Comparison of ENCODE assay signal across 18 mouse cellular contexts in the genomic region with DNA sequence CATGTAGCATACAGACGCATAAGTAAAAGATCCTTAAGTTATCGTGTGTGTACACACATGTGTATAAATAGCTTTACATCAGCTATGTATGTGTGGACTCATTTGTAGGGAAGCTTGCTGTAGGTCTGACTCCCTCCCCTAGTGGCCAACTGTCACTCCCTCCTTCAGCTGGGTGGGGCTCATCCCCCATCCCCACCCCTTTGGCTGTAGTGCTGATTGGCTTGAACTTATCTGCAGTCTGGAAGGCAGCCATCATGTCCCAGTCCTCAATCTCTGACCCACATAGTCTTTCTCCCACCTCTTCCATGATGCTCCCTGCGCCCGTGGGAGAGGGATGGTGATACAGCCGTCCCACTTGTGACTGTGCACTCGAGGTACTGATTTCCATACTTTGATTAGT. TPM values are rescaled to one million over a fixed set of nuclear protein-coding genes. Genes with fewer than 3 reads are reported as not detected.
DNase-seq lines count a peak whose midpoint lies in the region; ATAC-seq and TF ChIP-seq lines count a peak whose summit lies in the region.
"Had no signal": no experiment of that assay in that cellular context is flagged by ENCODE, and none has a peak within 500 bp of the region (broad histone marks: within the 10 kb centered on the region; RNA-seq: fewer than 3 reads in every experiment).

No protein-coding gene starts in this region.

- H3K79me2 ChIP-seq in MEL (ENCODE audit: control insufficient read depth, insufficient read depth, low read length, poor library complexity) = peaks cover 12% of the 10 kb centered on the region; the same call in 1 of the 2 replicates

- peak; percentile 36 to 38; a peak in 3 of 4 replicates for TF ChIP-seq EP300 in MEL (IDR thresholded peaks at IDR 0.05; ENCODE audit: low read depth in 1 of 2, low read length in 2 of 2)
- TF ChIP-seq EP300 in heart, postnatal 0 days (IDR thresholded peaks at IDR 0.05; ENCODE audit: low read depth) = peak; percentile 85
- no peak for TF ChIP-seq EP300 in liver, embryonic 14.5 days (IDR thresholded peaks at IDR 0.05; ENCODE audit: low read depth)

- no peak overlapping the region for H3K4me2 ChIP-seq in hindbrain, postnatal 0 days (ENCODE audit: low read depth, low read length)
- H3K4me2 ChIP-seq in hindbrain, embryonic 13.5 days = no peak overlapping the region
- no peak overlapping the region for H3K4me2 ChIP-seq in heart, postnatal 0 days (ENCODE audit: low read depth, low read length)
- no peak overlapping the region for H3K4me2 ChIP-seq in liver, embryonic 14.5 days (ENCODE audit: low read depth)
- no peak overlapping the region for H3K4me2 ChIP-seq in midbrain, embryonic 15.5 days
- H3K4me2 ChIP-seq: embryonic facial prominence, embryonic 13.5 days; forebrain, embryonic 13.5 days; hindbrain, embryonic 14.5 days; lung, embryonic 15.5 days; midbrain, embryonic 11.5 days had no signal

- 89% methylated on average over 6 of the region's 6 CpGs for WGBS in hindbrain, postnatal 0 days
- 94% methylated on average over 6 of the region's 6 CpGs for WGBS in hindbrain, embryonic 13.5 days
- WGBS in heart, postnatal 0 days = 29% methylated on average over 6 of the region's 6 CpGs
- 53% methylated on average over 6 of the region's 6 CpGs for WGBS in liver, embryonic 14.5 days (ENCODE audit: insufficient replicate concordance)
- 90% methylated on average over 6 of the region's 6 CpGs for WGBS in midbrain, embryonic 15.5 days

- H3K27me3 ChIP-seq in hindbrain, postnatal 0 days (ENCODE audit: insufficient read depth, low read length) = no peaks in the 10 kb centered on the region
- H3K27me3 ChIP-seq in hindbrain, embryonic 13.5 days = 0 out of 2 replicates have a peak, but pooled peaks cover 3% of the 10 kb centered on the region
- H3K27me3 ChIP-seq in MEL (ENCODE audit: control insufficient read depth in 1 of 2, insufficient read depth in 2 of 2, low read length in 2 of 2) = no peaks in the 10 kb centered on the region
- no peaks in the 10 kb centered on the region for H3K27me3 ChIP-seq in heart, postnatal 0 days (ENCODE audit: control insufficient read depth, insufficient read depth, low read length)
- no peaks in the 10 kb centered on the region for H3K27me3 ChIP-seq in liver, embryonic 14.5 days (ENCODE audit: control insufficient read depth, insufficient read depth, low read length)
- H3K27me3 ChIP-seq in midbrain, embryonic 15.5 days (replicated peaks) = no peaks in the 10 kb centered on the region
- H3K27me3 ChIP-seq: embryonic facial prominence, embryonic 13.5 days; forebrain, embryonic 13.5 days; lung, embryonic 15.5 days had no signal

- no peak for TF ChIP-seq RAD21 in MEL (IDR thresholded peaks at IDR 0.05; ENCODE audit: low read depth, low read length)

- no peak overlapping the region for H3K9ac ChIP-seq in hindbrain, postnatal 0 days (replicated peaks; ENCODE audit: low read length)
- H3K9ac ChIP-seq in hindbrain, embryonic 13.5 days = no peak overlapping the region
- H3K9ac ChIP-seq in MEL (ENCODE audit: control insufficient read depth, low read depth, low read length, poor library complexity, severe bottlenecking) = no peak overlapping the region
- H3K9ac ChIP-seq in heart, postnatal 0 days (replicated peaks; ENCODE audit: low read depth, low read length) = no peak overlapping the region
- H3K9ac ChIP-seq in liver, embryonic 14.5 days (replicated peaks) = no peak overlapping the region
- no peak overlapping the region for H3K9ac ChIP-seq in midbrain, embryonic 15.5 days
- H3K9ac ChIP-seq: embryonic facial prominence, embryonic 13.5 days; forebrain, embryonic 13.5 days; hindbrain, embryonic 14.5 days; lung, embryonic 15.5 days had no signal

- no peak for DNase-seq in hindbrain, postnatal 0 days (ENCODE audit: low spot score)
- peak; percentile 86 for DNase-seq in MEL (ENCODE audit: low read depth, low spot score)
- DNase-seq in heart, postnatal 0 days (ENCODE audit: low spot score) = peak; percentile 86
- DNase-seq in liver, embryonic 14.5 days (ENCODE audit: low read depth in 3 of 3, low spot score in 3 of 3) = no peak
- DNase-seq in testis, postnatal 14 days (ENCODE audit: low spot score) = no peak
- no peak for DNase-seq in right cerebral cortex, postnatal 25 days
- DNase-seq: adrenal gland, adult 8-10 months; cerebellum, postnatal 36 days; gastrocnemius, postnatal 36 days; spleen, adult 18-20 months had no signal

- peaks cover 8% of the 10 kb centered on the region; the same call in 1 of the 2 replicates for H3K4me1 ChIP-seq in hindbrain, postnatal 0 days (ENCODE audit: insufficient read depth, low read length)
- peaks cover 27% of the 10 kb centered on the region for H3K4me1 ChIP-seq in hindbrain, embryonic 13.5 days (replicated peaks)
- H3K4me1 ChIP-seq in MEL (ENCODE audit: control insufficient read depth in 1 of 2, insufficient read depth in 2 of 2, low read length in 2 of 2) = peaks cover 13 to 34% of the 10 kb centered on the region in 2 experiments
- peaks cover 37% of the 10 kb centered on the region for H3K4me1 ChIP-seq in heart, postnatal 0 days (ENCODE audit: control insufficient read depth, insufficient read depth)
- H3K4me1 ChIP-seq in liver, embryonic 14.5 days (replicated peaks; ENCODE audit: control insufficient read depth in 2 of 2, insufficient read depth in 2 of 2, low read length in 1 of 2) = peaks cover 2 to 32% of the 10 kb centered on the region in 2 experiments
- peaks cover 10% of the 10 kb centered on the region; the same call in 1 of the 2 replicates for H3K4me1 ChIP-seq in midbrain, embryonic 15.5 days

- H3K36me3 ChIP-seq in hindbrain, postnatal 0 days (ENCODE audit: insufficient read depth, low read length) = no peaks in the 10 kb centered on the region
- H3K36me3 ChIP-seq in hindbrain, embryonic 13.5 days = peaks cover 5% of the 10 kb centered on the region; the same call in 1 of the 2 replicates
- peaks cover 0 to 27% of the 10 kb centered on the region in 2 experiments; a peak in 3 of 4 replicates for H3K36me3 ChIP-seq in MEL (ENCODE audit: control insufficient read depth in 1 of 2, insufficient read depth in 2 of 2, low read length in 2 of 2)
- no peaks in the 10 kb centered on the region for H3K36me3 ChIP-seq in heart, postnatal 0 days (replicated peaks; ENCODE audit: control insufficient read depth, insufficient read depth, low read length)
- H3K36me3 ChIP-seq in liver, embryonic 14.5 days (replicated peaks; ENCODE audit: control insufficient read depth, insufficient read depth, low read depth) = no peaks in the 10 kb centered on the region
- H3K36me3 ChIP-seq in midbrain, embryonic 15.5 days (replicated peaks) = no peaks in the 10 kb centered on the region
- H3K36me3 ChIP-seq: embryonic facial prominence, embryonic 13.5 days; lung, embryonic 15.5 days had no signal

- TF ChIP-seq CTCF in hindbrain, postnatal 0 days (IDR thresholded peaks at IDR 0.05; ENCODE audit: low read depth) = peak; percentile 34
- peak in 2 of 3 experiments; percentile 29 to 55; a peak in 4 of 6 replicates for TF ChIP-seq CTCF in MEL (IDR thresholded peaks at IDR 0.05 in 2 of 3, conservative IDR thresholded peaks at IDR 0.05 in 1 of 3; ENCODE audit: control insufficient read depth in 1 of 3, insufficient read depth in 1 of 3, low read depth in 2 of 3, low read length in 3 of 3, poor library complexity in 1 of 3, severe bottlenecking in 1 of 3)
- TF ChIP-seq CTCF in heart, postnatal 0 days (IDR thresholded peaks at IDR 0.05; ENCODE audit: low read depth) = peak; percentile 54
- peak; percentile 55 for TF ChIP-seq CTCF in liver, embryonic 14.5 days (IDR thresholded peaks at IDR 0.05; ENCODE audit: low read depth)

- no peak overlapping the region for H3K4me3 ChIP-seq in hindbrain, postnatal 0 days (ENCODE audit: low read length)
- no peak overlapping the region for H3K4me3 ChIP-seq in hindbrain, embryonic 13.5 days
- H3K4me3 ChIP-seq in MEL (ENCODE audit: control insufficient read depth in 1 of 2, insufficient read depth in 1 of 2, low read depth in 2 of 2, low read length in 2 of 2) = no peak overlapping the region
- H3K4me3 ChIP-seq in heart, postnatal 0 days (ENCODE audit: low read depth, low read length) = no peak overlapping the region
- no peak overlapping the region for H3K4me3 ChIP-seq in liver, embryonic 14.5 days (ENCODE audit: insufficient read depth in 1 of 2, low read depth in 2 of 2, low read length in 2 of 2)
- no peak overlapping the region for H3K4me3 ChIP-seq in midbrain, embryonic 15.5 days
- H3K4me3 ChIP-seq: embryonic facial prominence, embryonic 13.5 days; forebrain, embryonic 13.5 days; lung, embryonic 15.5 days had no signal

- no peak overlapping the region for H3K27ac ChIP-seq in hindbrain, postnatal 0 days
- no peak overlapping the region for H3K27ac ChIP-seq in hindbrain, embryonic 13.5 days
- H3K27ac ChIP-seq in MEL (ENCODE audit: control insufficient read depth, low read depth, low read length) = no peak overlapping the region
- H3K27ac ChIP-seq in heart, postnatal 0 days (ENCODE audit: low read depth) = no peak overlapping the region
- no peak overlapping the region for H3K27ac ChIP-seq in liver, embryonic 14.5 days
- no peak overlapping the region for H3K27ac ChIP-seq in midbrain, embryonic 15.5 days
- H3K27ac ChIP-seq: embryonic facial prominence, embryonic 13.5 days; forebrain, embryonic 13.5 days; hindbrain, embryonic 14.5 days; lung, embryonic 15.5 days had no signal

- TF ChIP-seq POLR2A in MEL (IDR thresholded peaks at IDR 0.05; ENCODE audit: control insufficient read depth in 1 of 2, insufficient read depth in 1 of 2, low read depth in 1 of 2, low read length in 2 of 2, poor library complexity in 1 of 2) = no peak

- no peak for ATAC-seq in hindbrain, postnatal 0 days
- no peak for ATAC-seq in hindbrain, embryonic 13.5 days (ENCODE audit: low FRiP score)
- ATAC-seq in heart, postnatal 0 days (ENCODE audit: insufficient read depth, low read depth) = peak; percentile 83
- peak; percentile 64 for ATAC-seq in liver, embryonic 14.5 days (ENCODE audit: insufficient read depth)
- ATAC-seq in midbrain, embryonic 15.5 days (replicated peaks) = no peak
- ATAC-seq: forebrain, embryonic 13.5 days had no signal

- no peaks in the 10 kb centered on the region for H3K9me3 ChIP-seq in hindbrain, postnatal 0 days (ENCODE audit: low read length)
- H3K9me3 ChIP-seq in hindbrain, embryonic 13.5 days = no peaks in the 10 kb centered on the region
- H3K9me3 ChIP-seq in MEL (replicated peaks; ENCODE audit: insufficient read depth, low read length) = no peaks in the 10 kb centered on the region
- no peaks in the 10 kb centered on the region for H3K9me3 ChIP-seq in heart, postnatal 0 days (replicated peaks; ENCODE audit: control insufficient read depth, low read length)
- H3K9me3 ChIP-seq in liver, embryonic 14.5 days (ENCODE audit: control insufficient read depth, low read length) = no peaks in the 10 kb centered on the region
- H3K9me3 ChIP-seq in midbrain, embryonic 15.5 days = no peaks in the 10 kb centered on the region
- H3K9me3 ChIP-seq: embryonic facial prominence, embryonic 13.5 days; forebrain, embryonic 13.5 days; lung, embryonic 15.5 days had no signal

RNA-seq across cellular contexts. Expression of a gene that starts 26.7 kb away (rescaled TPM):
- 249 and 259 TPM in 2 replicates for total RNA-seq in hindbrain, postnatal 0 days (2014; rRNA removed)
- polyA plus RNA-seq in hindbrain, postnatal 0 days (2015; fragmentation: Nextera tagmentation; extraction: Ambion mirVana) = 455 and 488 TPM in 2 replicates
- polyA plus RNA-seq in hindbrain, embryonic 13.5 days (2015; fragmentation: Nextera tagmentation; extraction: Ambion mirVana) = 269 and 299 TPM in 2 replicates
- total RNA-seq in MEL (2012; rRNA removed) = 81.8 and 92.7 TPM in 2 replicates
- 100 to 1,000 TPM in 1 of 2 experiments, not detected in 1; 127 TPM for polyA plus RNA-seq in MEL (2012; ENCODE audit: insufficient read depth in 1 of 2, insufficient read length in 2 of 2, low read depth in 1 of 2, low replicate concordance in 2 of 2, missing spikeins in 1 of 2)
- 17.9 and 39.5 TPM in 2 replicates for total RNA-seq in heart, postnatal 0 days (2014; rRNA removed; ENCODE audit: low replicate concordance)
- polyA plus RNA-seq in heart, postnatal 0 days (2015; fragmentation: Nextera tagmentation; extraction: Ambion mirVana) = 68.8 and 73.5 TPM in 2 replicates
- polyA plus RNA-seq in liver, embryonic 14.5 days (2012; rRNA removed) = 10.8 and 12.5 TPM in 2 replicates
- 12.2 and 13.0 TPM in 2 replicates for polyA plus RNA-seq in liver, embryonic 14.5 days (2014; fragmentation: Nextera tagmentation; extraction: Ambion mirVana)
- 409 and 418 TPM in 2 replicates for polyA plus RNA-seq in midbrain, embryonic 15.5 days (2015; fragmentation: Nextera tagmentation; extraction: Ambion mirVana)

RNA-seq across cellular contexts. Expression of a gene that starts 46.0 kb away (rescaled TPM):
- not detected in 2 replicates for total RNA-seq in hindbrain, postnatal 0 days (2014; rRNA removed)
- not detected in 2 replicates for polyA plus RNA-seq in hindbrain, postnatal 0 days (2015; fragmentation: Nextera tagmentation; extraction: Ambion mirVana)
- 0.34 and 1.8 TPM in 2 replicates for polyA plus RNA-seq in hindbrain, embryonic 13.5 days (2015; fragmentation: Nextera tagmentation; extraction: Ambion mirVana)
- 0.20 TPM in 1 of 2 replicates, not detected in the other for total RNA-seq in MEL (2012; rRNA removed)
- polyA plus RNA-seq in MEL (2012; ENCODE audit: insufficient read depth in 1 of 2, insufficient read length in 2 of 2, low read depth in 1 of 2, low replicate concordance in 2 of 2, missing spikeins in 1 of 2) = under 1 TPM in 1 of 2 experiments, not detected in 1; 0.28 TPM
- not detected in 2 replicates for total RNA-seq in heart, postnatal 0 days (2014; rRNA removed; ENCODE audit: low replicate concordance)
- not detected in 2 replicates for polyA plus RNA-seq in heart, postnatal 0 days (2015; fragmentation: Nextera tagmentation; extraction: Ambion mirVana)
- polyA plus RNA-seq in liver, embryonic 14.5 days (2012; rRNA removed) = 0.01 and 0.02 TPM in 2 replicates
- 0.05 TPM in 1 of 2 replicates, not detected in the other for polyA plus RNA-seq in liver, embryonic 14.5 days (2014; fragmentation: Nextera tagmentation; extraction: Ambion mirVana)
- not detected in 2 replicates for polyA plus RNA-seq in midbrain, embryonic 15.5 days (2015; fragmentation: Nextera tagmentation; extraction: Ambion mirVana)
- total RNA-seq: adrenal gland, adult 8-10 months; gastrocnemius, postnatal 36 days; layer of hippocampus, postnatal 25 days had no signal
- polyA plus RNA-seq: embryonic facial prominence, embryonic 13.5 days; forebrain, embryonic 13.5 days; hindbrain, embryonic 14.5 days had no signal

RNA-seq across cellular contexts. Expression of a gene that starts 52.5 kb away (rescaled TPM):
- total RNA-seq in hindbrain, postnatal 0 days (2014; rRNA removed) = 0.47 and 1.4 TPM in 2 replicates
- 0.71 and 0.79 TPM in 2 replicates for polyA plus RNA-seq in hindbrain, postnatal 0 days (2015; fragmentation: Nextera tagmentation; extraction: Ambion mirVana)
- 0.09 and 0.22 TPM in 2 replicates for polyA plus RNA-seq in hindbrain, embryonic 13.5 days (2015; fragmentation: Nextera tagmentation; extraction: Ambion mirVana)
- total RNA-seq in MEL (2012; rRNA removed) = 4.5 and 5.0 TPM in 2 replicates
- polyA plus RNA-seq in MEL (2012; ENCODE audit: insufficient read depth in 1 of 2, insufficient read length in 2 of 2, low read depth in 1 of 2, low replicate concordance in 2 of 2, missing spikeins in 1 of 2) = 10 to 100 TPM in 1 of 2 experiments, not detected in 1; 19.6 TPM
- 0.34 and 0.97 TPM in 2 replicates for total RNA-seq in heart, postnatal 0 days (2014; rRNA removed; ENCODE audit: low replicate concordance)
- 0.69 and 0.87 TPM in 2 replicates for polyA plus RNA-seq in heart, postnatal 0 days (2015; fragmentation: Nextera tagmentation; extraction: Ambion mirVana)
- polyA plus RNA-seq in liver, embryonic 14.5 days (2012; rRNA removed) = 1.2 and 1.5 TPM in 2 replicates
- polyA plus RNA-seq in liver, embryonic 14.5 days (2014; fragmentation: Nextera tagmentation; extraction: Ambion mirVana) = 1.2 and 1.9 TPM in 2 replicates
- polyA plus RNA-seq in midbrain, embryonic 15.5 days (2015; fragmentation: Nextera tagmentation; extraction: Ambion mirVana) = 0.13 and 0.19 TPM in 2 replicates

Comparison
In these comparisons a context has a peak if more than half of its experiments do, and no peak if none do; other contexts are left out.
1. ATAC-seq: peak in heart, postnatal 0 days (single experiment) and liver, embryonic 14.5 days (single experiment); none in hindbrain, postnatal 0 days (single experiment), hindbrain, embryonic 13.5 days (single experiment) and midbrain, embryonic 15.5 days (single experiment).
2. DNase-seq: peak in MEL (single experiment) and heart, postnatal 0 days (single experiment); none in hindbrain, postnatal 0 days (single experiment), liver, embryonic 14.5 days (0 of 3), testis, postnatal 14 days (single experiment) and right cerebral cortex, postnatal 25 days (single experiment).
3. Peak in every context shown above with its lines, with median percentiles within 50 percentile points of each other: CTCF ChIP-seq.